Comparison of ENCODE assay signal across 8 mouse cellular contexts in the genomic region with DNA sequence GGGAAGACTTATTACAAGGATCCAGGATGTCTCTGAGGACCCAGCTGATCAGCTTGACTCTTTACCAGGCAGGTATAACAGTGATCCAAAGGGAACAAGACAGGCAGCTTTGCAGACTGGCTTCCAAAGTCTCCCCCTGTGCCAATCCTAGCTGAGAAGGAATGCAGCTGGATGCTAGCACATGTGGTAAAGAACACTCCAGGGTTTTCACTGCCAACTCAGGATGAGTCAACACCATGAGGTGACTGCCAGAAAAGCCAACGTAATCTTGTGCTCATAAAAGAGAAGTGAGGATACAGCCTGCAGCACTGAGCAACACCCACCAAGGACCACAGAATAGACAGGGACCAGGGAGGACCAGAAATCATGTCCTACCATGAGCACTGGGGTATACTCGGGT.
A peak's percentile ranks its signal among the peaks of the same experiment; 100 is the strongest.
DNase-seq lines count a peak whose midpoint lies in the region; ATAC-seq and TF ChIP-seq lines count a peak whose summit lies in the region.
"Had no signal": no experiment of that assay in that cellular context is flagged by ENCODE, and none has a peak within 500 bp of the region (broad histone marks: within the 10 kb centered on the region; RNA-seq: fewer than 3 reads in every experiment).

No protein-coding gene starts in this region.

- ATAC-seq in intestine, postnatal 0 days = no peak

- no peaks in the 10 kb centered on the region for H3K9me3 ChIP-seq in intestine, postnatal 0 days (ENCODE audit: control insufficient read depth)

- H3K4me3 ChIP-seq in intestine, postnatal 0 days (ENCODE audit: low read depth, low read length) = no peak overlapping the region

- no peak for TF ChIP-seq CTCF in intestine, postnatal 0 days (IDR thresholded peaks at IDR 0.05; ENCODE audit: low read depth)

- H3K4me1 ChIP-seq in intestine, postnatal 0 days (replicated peaks; ENCODE audit: control insufficient read depth, insufficient read depth, low read length) = no peaks in the 10 kb centered on the region

- H3K4me2 ChIP-seq in intestine, postnatal 0 days (replicated peaks; ENCODE audit: low read depth) = no peak overlapping the region

- H3K36me3 ChIP-seq in intestine, postnatal 0 days (ENCODE audit: control insufficient read depth, insufficient read depth) = no peaks in the 10 kb centered on the region

- 49% methylated on average over 2 of the region's 2 CpGs for WGBS in intestine, postnatal 0 days

- H3K27me3 ChIP-seq in intestine, postnatal 0 days (replicated peaks; ENCODE audit: control insufficient read depth, insufficient read depth, low read length) = no peaks in the 10 kb centered on the region

- no peak overlapping the region for H3K9ac ChIP-seq in intestine, postnatal 0 days (ENCODE audit: low read depth, low read length)

- peak; percentile 11 for DNase-seq in testis, postnatal 14 days (ENCODE audit: low spot score)
- DNase-seq in testis, postnatal 10 days (ENCODE audit: low spot score) = no peak
- peak; percentile 5 for DNase-seq in fat pad, adult 2 months (ENCODE audit: extremely low read depth, low read depth, low spot score)
- peak; percentile 65 for DNase-seq in heart, postnatal 4 days
- DNase-seq in telencephalon, adult 2 months (ENCODE audit: low read depth, low spot score) = peak; percentile 75
- DNase-seq in cerebellum, postnatal 14 days = no peak
- DNase-seq: cerebellum, adult 9-11 months had no signal

- no peak overlapping the region for H3K27ac ChIP-seq in intestine, postnatal 0 days (ENCODE audit: low read depth, low read length)

Comparison
In these comparisons a context has a peak if more than half of its experiments do, and no peak if none do; other contexts are left out.
1. DNase-seq: peak in testis, postnatal 14 days (single experiment), fat pad, adult 2 months (single experiment), heart, postnatal 4 days (single experiment) and telencephalon, adult 2 months (single experiment); none in testis, postnatal 10 days (single experiment) and cerebellum, postnatal 14 days (0 of 2).